Mouse (Mus musculus) heart, adult 2 months (tissue): Measurements from ENCODE around the gene 1700013F07Rik. TPM values are rescaled to one million over a fixed set of nuclear protein-coding genes. Genes with fewer than 3 reads are reported as not detected.
"Not testable (repeated sequence)": the region's sequence is repeated elsewhere in the genome, so short reads cannot be mapped to it uniquely, and the experiment has no call there.

Experiments
- DNase-seq, 2 experiments: peaks; one replicate each; pipeline ENCODE4 v3.0.0; 2021
- H3K27ac ChIP-seq: fragments of 200-600 bp; 2 replicates; pipeline ENCODE4 v1.8.1; 2022
- H3K27me3 ChIP-seq: fragments of 200-500 bp; 2 replicates; pipeline ENCODE4 v1.6.1; 2012; ENCODE audit warnings: mild to moderate bottlenecking, low read length, inconsistent platforms, mixed read lengths; ENCODE audit not compliant: control insufficient read depth, insufficient read depth
- H3K36me3 ChIP-seq: fragments of 200-500 bp; 2 replicates; pipeline ENCODE4 v1.6.1; 2012; ENCODE audit warnings: low read length, inconsistent platforms; ENCODE audit not compliant: control insufficient read depth, insufficient read depth
- H3K4me1 ChIP-seq: fragments of 200-500 bp; 2 replicates; pipeline ENCODE4 v1.6.1; 2011; ENCODE audit warnings: low read length; ENCODE audit not compliant: control insufficient read depth, insufficient read depth
- H3K4me3 ChIP-seq: fragments of 200-600 bp; 2 replicates; pipeline ENCODE4 v1.8.1; 2022
- H3K79me2 ChIP-seq: fragments of 200-500 bp; replicated peaks from 2 replicates; pipeline ENCODE4 v1.6.1; 2012; ENCODE audit warnings: mild to moderate bottlenecking, inconsistent platforms, low read length, moderate library complexity, mixed read lengths; ENCODE audit not compliant: control insufficient read depth, insufficient read depth
- H3K9ac ChIP-seq: fragments of 200-500 bp; 2 replicates; pipeline ENCODE4 v1.6.1; 2012; ENCODE audit warnings: low read depth, mild to moderate bottlenecking, control low read depth, inconsistent platforms, low read length, mixed read lengths
- CTCF ChIP-seq: fragments of 200-600 bp; IDR thresholded peaks from 2 replicates; pipeline ENCODE4 v1.8.1; 2022; ENCODE audit warnings: antibody characterized with exemption, mild to moderate bottlenecking, moderate library complexity
- EP300 ChIP-seq: fragments of 200-500 bp; IDR thresholded peaks from 2 replicates; pipeline ENCODE4 v1.6.1; 2011; ENCODE audit warnings: low read depth, low read length, control low read depth; ENCODE audit not compliant: insufficient read depth
- POLR2A ChIP-seq: fragments of 200-500 bp; IDR thresholded peaks from 2 replicates; pipeline ENCODE4 v1.6.1; 2011; ENCODE audit warnings: mild to moderate bottlenecking, low read depth, low read length, control low read depth; ENCODE audit not compliant: insufficient read depth
- WGBS: fragments of 180-500 bp; shearing (Covaris S2); methylation state at CpG from one replicate; pipeline ENCODE4 v1.1.7; 2018; 5-methylcytosine and 5-hydroxymethylcytosine counted together
- intact Hi-C: fragments of 180-260 bp; cut with DNase I; formaldehyde crosslinking; loops from one replicate; pipeline ENCODE4 v1.15.1; 2025
- polyA plus RNA-seq: library from polyadenylated mRNA; depleted of rRNA; stranded (reverse); fragments of >200 nt; gene quantifications from 2 replicates; pipeline ENCODE4 v1.2.3, GENCODE M21; 2012
- total RNA-seq, 2 experiments: library from RNA; stranded (reverse); gene quantifications; 2 replicates each; pipeline ENCODE4 v1.2.3; 2021

Gene 1700013F07Rik
- total and polyA plus RNA-seq, 3 experiments = 0.86 TPM; not detected in 2

GRCm38 (mm10) chr3:108499826-108500225, 34.1 kb upstream of the 1700013F07Rik start:
- H3K9ac ChIP-seq = no peak overlapping the region
- WGBS = 61% methylated on average over 8 of the region's 8 CpGs
- intact Hi-C loops = no loop called here
- H3K27me3 ChIP-seq = no peaks in the 10 kb centered on the region
- H3K4me1 ChIP-seq = no peaks in the 10 kb centered on the region
- no peak overlapping the region for H3K4me3 ChIP-seq
- no peaks in the 10 kb centered on the region for H3K79me2 ChIP-seq
- no peak for DNase-seq
- TF ChIP-seq CTCF (no peak), POLR2A (no peak), EP300 (no peak)
- H3K27ac ChIP-seq = no peak overlapping the region
- H3K36me3 ChIP-seq = no peaks in the 10 kb centered on the region

GRCm38 (mm10) chr3:108501411-108501810, 32.5 kb upstream of the 1700013F07Rik start:
- H3K27me3 ChIP-seq, H3K9ac ChIP-seq, H3K4me3 ChIP-seq, DNase-seq, H3K79me2 ChIP-seq, H3K27ac ChIP-seq, H3K36me3 ChIP-seq, intact Hi-C loops, H3K4me1 ChIP-seq: not testable (repeated sequence)
- WGBS = 82% methylated on average over 3 of the region's 3 CpGs

- TF ChIP-seq CTCF (no peak), EP300 (no peak), POLR2A (no peak)
- H3K27me3 ChIP-seq = no peaks in the 10 kb centered on the region
- WGBS = 70% methylated on average over 4 of the region's 4 CpGs
- H3K9ac ChIP-seq = no peak overlapping the region
- intact Hi-C loops = no loop called here
- H3K79me2 ChIP-seq = no peaks in the 10 kb centered on the region
- H3K4me1 ChIP-seq = no peaks in the 10 kb centered on the region
- H3K36me3 ChIP-seq = no peaks in the 10 kb centered on the region
- H3K27ac ChIP-seq = no peak overlapping the region
- no peak for DNase-seq
- no peak overlapping the region for H3K4me3 ChIP-seq
Measured at GRCm38 (mm10) chr3:108503908-108504307, 30.0 kb upstream of the 1700013F07Rik start.

- no peaks in the 10 kb centered on the region for H3K27me3 ChIP-seq
- no peaks in the 10 kb centered on the region for H3K4me1 ChIP-seq
- H3K9ac ChIP-seq = no peak overlapping the region
- H3K4me3 ChIP-seq = no peak overlapping the region
- intact Hi-C loops = no loop called here
- no peaks in the 10 kb centered on the region for H3K79me2 ChIP-seq
- no peak for DNase-seq
- WGBS = 52% methylated on average over 4 of the region's 4 CpGs
- no peak overlapping the region for H3K27ac ChIP-seq
- no peaks in the 10 kb centered on the region for H3K36me3 ChIP-seq
- no peak for TF ChIP-seq EP300
- TF ChIP-seq POLR2A = no peak
- TF ChIP-seq CTCF = no peak
Measured at GRCm38 (mm10) chr3:108508745-108509474, 25.0 kb upstream of the 1700013F07Rik start.

GRCm38 (mm10) chr3:108510156-108510555, 23.8 kb upstream of the 1700013F07Rik start:
- no peak for TF ChIP-seq CTCF
- no peak for TF ChIP-seq POLR2A
- no peak for TF ChIP-seq EP300
- no peak overlapping the region for H3K27ac ChIP-seq
- no peaks in the 10 kb centered on the region for H3K36me3 ChIP-seq
- intact Hi-C loops = no loop called here
- no peaks in the 10 kb centered on the region for H3K4me1 ChIP-seq
- no peak overlapping the region for H3K4me3 ChIP-seq
- no peak for DNase-seq
- H3K79me2 ChIP-seq = no peaks in the 10 kb centered on the region
- 86% methylated on average over 1 of the region's 2 CpGs for WGBS
- H3K9ac ChIP-seq = no peak overlapping the region
- H3K27me3 ChIP-seq = no peaks in the 10 kb centered on the region

GRCm38 (mm10) chr3:108510716-108511483, 23.1 kb upstream of the 1700013F07Rik start:
- no peak overlapping the region for H3K27ac ChIP-seq
- H3K9ac ChIP-seq = no peak overlapping the region
- DNase-seq = no peak
- TF ChIP-seq EP300 (no peak), CTCF (no peak), POLR2A (no peak)
- H3K27me3 ChIP-seq = no peaks in the 10 kb centered on the region
- intact Hi-C loops = no loop called here
- no peaks in the 10 kb centered on the region for H3K4me1 ChIP-seq
- H3K4me3 ChIP-seq = no peak overlapping the region
- WGBS = 42% methylated on average over 9 of the region's 9 CpGs
- no peaks in the 10 kb centered on the region for H3K79me2 ChIP-seq
- no peaks in the 10 kb centered on the region for H3K36me3 ChIP-seq
